Mouse (Mus musculus): Measurements from ENCODE around the gene Ap1m2. TPM values are rescaled to one million over a fixed set of nuclear protein-coding genes. Genes with fewer than 3 reads are reported as not detected.

Ap1m2 gene
- total RNA-seq (2022), result 1 to 10 TPM; 1.2 to 1.5 (median 1.4) TPM

- no peak for DNase-seq (ENCODE audit: low spot score in 2 of 2)
Measured at GRCm38 (mm10) chr9:21312134-21312533, at the start of gene Ap1m2. Gene Ap1m2 (minus strand): TSS chr9:21312337.

- DNase-seq (ENCODE audit: low spot score in 2 of 2), result peak in 1 of 2 experiments; percentile 22
Measured at GRCm38 (mm10) chr9:21356981-21357718, 45.0 kb upstream of the Ap1m2 start.

- DNase-seq (ENCODE audit: low spot score in 2 of 2), result no peak
Measured at GRCm38 (mm10) chr9:21354796-21355195, 42.7 kb upstream of the Ap1m2 start.

GRCm38 (mm10) chr9:21353373-21353686 is 41.2 kb upstream of the Ap1m2 start:
- no peak for DNase-seq (ENCODE audit: low spot score in 2 of 2)

- DNase-seq (ENCODE audit: low spot score in 2 of 2), result no peak
Measured at GRCm38 (mm10) chr9:21352463-21353372, 40.6 kb upstream of the Ap1m2 start.

GRCm38 (mm10) chr9:21351702-21352377 is 39.7 kb upstream of the Ap1m2 start:
- DNase-seq (ENCODE audit: low spot score in 2 of 2), result no peak

GRCm38 (mm10) chr9:21351178-21351577 is 39.0 kb upstream of the Ap1m2 start:
- DNase-seq (ENCODE audit: low spot score in 2 of 2), result no peak

GRCm38 (mm10) chr9:21348152-21348551 is 36.0 kb upstream of the Ap1m2 start:
- no peak for DNase-seq (ENCODE audit: low spot score in 2 of 2)

GRCm38 (mm10) chr9:21346627-21347365 is 34.7 kb upstream of the Ap1m2 start:
- DNase-seq (ENCODE audit: low spot score in 2 of 2), result no peak

GRCm38 (mm10) chr9:21340411-21340810 is 28.3 kb upstream of the Ap1m2 start:
- no peak for DNase-seq (ENCODE audit: low spot score in 2 of 2)

GRCm38 (mm10) chr9:21337652-21338051 is 25.5 kb upstream of the Ap1m2 start:
- DNase-seq (ENCODE audit: low spot score in 2 of 2), result no peak

GRCm38 (mm10) chr9:21336491-21336890 is 24.4 kb upstream of the Ap1m2 start:
- DNase-seq (ENCODE audit: low spot score in 2 of 2), result no peak

- DNase-seq (ENCODE audit: low spot score in 2 of 2), result no peak
Measured at GRCm38 (mm10) chr9:21335391-21335790, 23.3 kb upstream of the Ap1m2 start.

GRCm38 (mm10) chr9:21334747-21335146 is 22.6 kb upstream of the Ap1m2 start:
- DNase-seq (ENCODE audit: low spot score in 2 of 2), result no peak

- no peak for DNase-seq (ENCODE audit: low spot score in 2 of 2)
Measured at GRCm38 (mm10) chr9:21333523-21333922, 21.4 kb upstream of the Ap1m2 start.

- DNase-seq (ENCODE audit: low spot score in 2 of 2), result no peak
Measured at GRCm38 (mm10) chr9:21332161-21333061, 20.3 kb upstream of the Ap1m2 start.

- DNase-seq (ENCODE audit: low spot score in 2 of 2), result no peak
Measured at GRCm38 (mm10) chr9:21331365-21332140, 19.4 kb upstream of the Ap1m2 start.

GRCm38 (mm10) chr9:21329699-21330289 is 17.7 kb upstream of the Ap1m2 start:
- DNase-seq (ENCODE audit: low spot score in 2 of 2), result no peak

GRCm38 (mm10) chr9:21329041-21329440 is 16.9 kb upstream of the Ap1m2 start:
- no peak for DNase-seq (ENCODE audit: low spot score in 2 of 2)

Measured in left cerebral cortex, adult 8-10 months (tissue).